Mouse (Mus musculus): Measurements from ENCODE around the gene Olfr1100. TPM values are rescaled to one million over a fixed set of nuclear protein-coding genes. Genes with fewer than 3 reads are reported as not detected.

Gene Olfr1100
- polyA plus RNA-seq (2012; rRNA removed), result not detected in 2 replicates

GRCm38 (mm10) chr2:86979854-86980253 is at the start of gene Olfr1100:
Olfr1100 (minus strand) TSS chr2:86979954.
- H3K4me3 ChIP-seq (ENCODE audit: insufficient read depth, low read length), result no peak within 1 kb of the TSS
- H3K27ac ChIP-seq (ENCODE audit: insufficient read depth, low read length), result no peak within 1 kb of the TSS
- no peaks in the 10 kb centered on the region for H3K4me1 ChIP-seq (ENCODE audit: control insufficient read depth, insufficient read depth, low read length)
- TF ChIP-seq CTCF (IDR thresholded peaks at IDR 0.05; ENCODE audit: extremely low read depth, insufficient read depth, low read length), result no peak
- TF ChIP-seq POLR2A (IDR thresholded peaks at IDR 0.05; ENCODE audit: extremely low read depth, insufficient read depth, low read length), result no peak

GRCm38 (mm10) chr2:87026980-87027379 is 47.2 kb upstream of the Olfr1100 start, which contains the start of gene Olfr1104:
Olfr1104 (minus strand) TSS chr2:87027080.
- Histone ChIP-seq H3K4me1 (ENCODE audit: control insufficient read depth, insufficient read depth, low read length) (no peaks in the 10 kb centered on the region), H3K27ac (ENCODE audit: insufficient read depth, low read length) (no peak within 1 kb of the TSS), H3K4me3 (ENCODE audit: insufficient read depth, low read length) (no peak within 1 kb of the TSS)
- no peak for TF ChIP-seq POLR2A (IDR thresholded peaks at IDR 0.05; ENCODE audit: extremely low read depth, insufficient read depth, low read length)
- TF ChIP-seq CTCF (IDR thresholded peaks at IDR 0.05; ENCODE audit: extremely low read depth, insufficient read depth, low read length), result no peak

- TF ChIP-seq CTCF (IDR thresholded peaks at IDR 0.05; ENCODE audit: extremely low read depth, insufficient read depth, low read length), result no peak
- TF ChIP-seq POLR2A (IDR thresholded peaks at IDR 0.05; ENCODE audit: extremely low read depth, insufficient read depth, low read length), result no peak
- H3K4me3 ChIP-seq (ENCODE audit: insufficient read depth, low read length), result no peak within 1 kb of the TSS
- no peaks in the 10 kb centered on the region for H3K4me1 ChIP-seq (ENCODE audit: control insufficient read depth, insufficient read depth, low read length)
- H3K27ac ChIP-seq (ENCODE audit: insufficient read depth, low read length), result no peak within 1 kb of the TSS
Observed at GRCm38 (mm10) chr2:86998098-86998497, 18.3 kb upstream of the Olfr1100 start, which contains the start of gene Olfr1102. Olfr1102 (plus strand) TSS chr2:86998398.

- TF ChIP-seq CTCF (IDR thresholded peaks at IDR 0.05; ENCODE audit: extremely low read depth, insufficient read depth, low read length), result no peak
- TF ChIP-seq POLR2A (IDR thresholded peaks at IDR 0.05; ENCODE audit: extremely low read depth, insufficient read depth, low read length), result no peak
- Histone ChIP-seq H3K4me1 (ENCODE audit: control insufficient read depth, insufficient read depth, low read length) (no peaks in the 10 kb centered on the region), H3K27ac (ENCODE audit: insufficient read depth, low read length) (no peak within 1 kb of the TSS), H3K4me3 (ENCODE audit: insufficient read depth, low read length) (no peak within 1 kb of the TSS)
Observed at GRCm38 (mm10) chr2:86991121-86991520, 11.4 kb upstream of the Olfr1100 start, which contains the start of gene Olfr1101. Olfr1101 (minus strand) TSS chr2:86991221.

- H3K4me3 ChIP-seq (ENCODE audit: insufficient read depth, low read length), result no peak within 1 kb of the TSS
- H3K4me1 ChIP-seq (ENCODE audit: control insufficient read depth, insufficient read depth, low read length), result no peaks in the 10 kb centered on the region
- no peak for TF ChIP-seq POLR2A (IDR thresholded peaks at IDR 0.05; ENCODE audit: extremely low read depth, insufficient read depth, low read length)
- no peak for TF ChIP-seq CTCF (IDR thresholded peaks at IDR 0.05; ENCODE audit: extremely low read depth, insufficient read depth, low read length)
- H3K27ac ChIP-seq (ENCODE audit: insufficient read depth, low read length), result no peak within 1 kb of the TSS
Observed at GRCm38 (mm10) chr2:86960593-86960992, 19.2 kb downstream of the Olfr1100 start, which contains the start of gene Olfr1099. Olfr1099 (minus strand) TSS chr2:86960693.

GRCm38 (mm10) chr2:86926557-86926956 is 53.2 kb downstream of the Olfr1100 start:
- Histone ChIP-seq H3K4me3 (ENCODE audit: insufficient read depth, low read length) (no peak overlapping the region), H3K4me1 (ENCODE audit: control insufficient read depth, insufficient read depth, low read length) (no peaks in the 10 kb centered on the region), H3K27ac (ENCODE audit: insufficient read depth, low read length) (no peak overlapping the region)
- no peak for TF ChIP-seq POLR2A (IDR thresholded peaks at IDR 0.05; ENCODE audit: extremely low read depth, insufficient read depth, low read length)
- no peak for TF ChIP-seq CTCF (IDR thresholded peaks at IDR 0.05; ENCODE audit: extremely low read depth, insufficient read depth, low read length)

Other genes with a start within 250 kb of the Olfr1100 start
- not detected in 2 replicates for gene Olfr1089, start 246.3 kb downstream of the Olfr1100 start, polyA plus RNA-seq (2012; rRNA removed)
- not detected in 2 replicates for gene Olfr1090, start 221.0 kb downstream of the Olfr1100 start, polyA plus RNA-seq (2012; rRNA removed)
- not detected in 2 replicates for gene Olfr1093, start 197.5 kb downstream of the Olfr1100 start, polyA plus RNA-seq (2012; rRNA removed)
- gene Olfr141, start 169.9 kb downstream of the Olfr1100 start, polyA plus RNA-seq (2012; rRNA removed), result not detected in 2 replicates
- not detected in 2 replicates for gene Olfr1094, start 155.3 kb downstream of the Olfr1100 start, polyA plus RNA-seq (2012; rRNA removed)
- gene Olfr1095, start 128.3 kb downstream of the Olfr1100 start, polyA plus RNA-seq (2012; rRNA removed), result not detected in 2 replicates
- gene Gm13723, start 105.2 kb downstream of the Olfr1100 start, polyA plus RNA-seq (2012; rRNA removed), result not detected in 2 replicates
- not detected in 2 replicates for gene Olfr1097, start 87.7 kb downstream of the Olfr1100 start, polyA plus RNA-seq (2012; rRNA removed)
- gene Olfr1098, start 55.4 kb downstream of the Olfr1100 start, polyA plus RNA-seq (2012; rRNA removed), result not detected in 2 replicates
- gene Olfr1099, start 19.3 kb downstream of the Olfr1100 start, polyA plus RNA-seq (2012; rRNA removed), result not detected in 2 replicates
- gene Olfr1101, start 11.3 kb upstream of the Olfr1100 start, polyA plus RNA-seq (2012; rRNA removed), result not detected in 2 replicates
- gene Olfr1102, start 18.4 kb upstream of the Olfr1100 start, polyA plus RNA-seq (2012; rRNA removed), result not detected in 2 replicates
- gene Olfr1104, start 47.1 kb upstream of the Olfr1100 start, polyA plus RNA-seq (2012; rRNA removed), result not detected in 2 replicates
- gene Olfr1105, start 56.6 kb upstream of the Olfr1100 start, polyA plus RNA-seq (2012; rRNA removed), result not detected in 2 replicates
- gene Olfr1106, start 72.3 kb upstream of the Olfr1100 start, polyA plus RNA-seq (2012; rRNA removed), result not detected in 2 replicates
- gene Olfr1107, start 95.9 kb upstream of the Olfr1100 start, polyA plus RNA-seq (2012; rRNA removed), result not detected in 2 replicates
- gene Olfr1109, start 116.1 kb upstream of the Olfr1100 start, polyA plus RNA-seq (2012; rRNA removed), result not detected in 2 replicates
- gene Olfr259, start 134.6 kb upstream of the Olfr1100 start, polyA plus RNA-seq (2012; rRNA removed), result not detected in 2 replicates
- gene Olfr1110, start 160.3 kb upstream of the Olfr1100 start, polyA plus RNA-seq (2012; rRNA removed), result not detected in 2 replicates
- not detected in 2 replicates for gene Olfr1111, start 172.7 kb upstream of the Olfr1100 start, polyA plus RNA-seq (2012; rRNA removed)
- gene Olfr1112, start 207.8 kb upstream of the Olfr1100 start, polyA plus RNA-seq (2012; rRNA removed), result not detected in 2 replicates
- not detected in 2 replicates for gene Olfr1113, start 229.0 kb upstream of the Olfr1100 start, polyA plus RNA-seq (2012; rRNA removed)